Mouse (Mus musculus) CH12.LX (cell line): ENCODE results near the gene Car14. TPM values are rescaled to one million over a fixed set of nuclear protein-coding genes. Genes with fewer than 3 reads are reported as not detected.
"Not testable (repeated sequence)": the region's sequence is repeated elsewhere in the genome, so short reads cannot be mapped to it uniquely, and the experiment has no call there.

Experiments used
- DNase-seq: peaks from one replicate; pipeline ENCODE4 v3.0.0-alpha.2; 2013; ENCODE audit errors: extremely low read depth
- H3K27ac ChIP-seq: 2 replicates; pipeline ENCODE4 v1.5.1; 2012; ENCODE audit warnings: low read depth, mild to moderate bottlenecking, control low read depth, moderate library complexity; ENCODE audit not compliant: insufficient read depth
- H3K27me3 ChIP-seq: replicated peaks from 2 replicates; pipeline ENCODE3; 2012; ENCODE audit warnings: inconsistent platforms
- H3K36me3 ChIP-seq, 2 experiments: replicated peaks in 1 of 2; 2 replicates each; pipeline versions ENCODE3 to v1.6.1; 2012; ENCODE audit warnings: inconsistent platforms in 1 of 2, low read length in 1 of 2, mild to moderate bottlenecking in 1 of 2, mixed read lengths in 1 of 2, moderate library complexity in 1 of 2; ENCODE audit not compliant: control insufficient read depth in 1 of 2, insufficient read depth in 1 of 2
- H3K4me1 ChIP-seq, 2 experiments: 2 replicates each; pipeline ENCODE4 v1.6.1; 2012; ENCODE audit warnings: inconsistent platforms in 1 of 2, moderate library complexity in 1 of 2; ENCODE audit not compliant: insufficient read depth in 2 of 2, control insufficient read depth in 1 of 2
- H3K4me2 ChIP-seq: 2 replicates; pipeline ENCODE4 v1.6.1; 2012; ENCODE audit warnings: low read depth, mild to moderate bottlenecking, control low read depth; ENCODE audit not compliant: poor library complexity, insufficient read depth, severe bottlenecking
- H3K4me3 ChIP-seq, 3 experiments: fragments of 150-350 bp in 1 of 3; sonication (generic) in 1 of 3; replicated peaks in 1 of 3; 2 replicates each; pipeline versions ENCODE3 to v1.5.1; 2011 to 2012; ENCODE audit warnings: low read depth in 2 of 3, low read length in 2 of 3, mild to moderate bottlenecking in 2 of 3, moderate library complexity in 2 of 3, control low read depth in 1 of 3, improper control_type of control experiment in 1 of 3, inconsistent platforms in 1 of 3, mixed read lengths in 1 of 3; ENCODE audit not compliant: poor library complexity in 1 of 3
- H3K79me2 ChIP-seq: replicated peaks from 2 replicates; pipeline ENCODE4 v1.6.1; 2012; ENCODE audit warnings: mild to moderate bottlenecking, moderate library complexity; ENCODE audit not compliant: control insufficient read depth, poor library complexity, insufficient read depth, severe bottlenecking; ENCODE audit errors: extremely low read depth
- H3K9ac ChIP-seq: 2 replicates; pipeline ENCODE4 v1.6.1; 2012; ENCODE audit warnings: low read depth, mild to moderate bottlenecking, control low read depth, moderate library complexity; ENCODE audit not compliant: insufficient read depth
- H3K9me3 ChIP-seq: replicated peaks from 2 replicates; pipeline ENCODE3; 2012; ENCODE audit warnings: low read length, inconsistent platforms, mixed read lengths
- CHD1 ChIP-seq: IDR thresholded peaks from 2 replicates; pipeline ENCODE4 v1.6.1; 2012; ENCODE audit warnings: low read depth, low read length, improper control_type of control experiment, inconsistent platforms
- ELF1 ChIP-seq: IDR thresholded peaks from 2 replicates; pipeline ENCODE4 v1.6.1; 2014; ENCODE audit warnings: low read depth, mild to moderate bottlenecking, inconsistent platforms, low read length, improper control_type of control experiment
- EP300 ChIP-seq: IDR thresholded peaks from 2 replicates; pipeline ENCODE4 v1.6.1; 2011; ENCODE audit warnings: low read length, improper control_type of control experiment
- ETS1 ChIP-seq: conservative IDR thresholded peaks from 2 replicates; pipeline ENCODE4 v1.6.1; 2012; ENCODE audit warnings: low read depth, mild to moderate bottlenecking, inconsistent platforms, low read length, improper control_type of control experiment, moderate library complexity
- GABPA ChIP-seq: IDR thresholded peaks from 2 replicates; pipeline ENCODE4 v1.6.1; 2012; ENCODE audit warnings: low read depth, low read length, improper control_type of control experiment, inconsistent platforms; ENCODE audit not compliant: insufficient replicate concordance
- JUND ChIP-seq: conservative IDR thresholded peaks from 2 replicates; pipeline ENCODE4 v1.6.1; 2011; ENCODE audit warnings: low read depth, low read length, improper control_type of control experiment
- KAT2A ChIP-seq: IDR thresholded peaks from 2 replicates; pipeline ENCODE4 v1.6.1; 2012; ENCODE audit warnings: low read length, improper control_type of control experiment, inconsistent platforms; ENCODE audit not compliant: insufficient replicate concordance
- MAFK ChIP-seq: IDR thresholded peaks from 2 replicates; pipeline ENCODE4 v1.6.1; 2011; ENCODE audit warnings: low read length, improper control_type of control experiment; ENCODE audit not compliant: insufficient replicate concordance
- MAX ChIP-seq: IDR thresholded peaks from 2 replicates; pipeline ENCODE4 v1.6.1; 2011; ENCODE audit warnings: low read length, improper control_type of control experiment
- MAZ ChIP-seq: IDR thresholded peaks from 2 replicates; pipeline ENCODE4 v1.6.1; 2012; ENCODE audit warnings: low read depth, mild to moderate bottlenecking, inconsistent platforms, low read length, improper control_type of control experiment, moderate library complexity
- MEF2A ChIP-seq: IDR thresholded peaks from 2 replicates; pipeline ENCODE4 v1.6.1; 2014; ENCODE audit warnings: low read depth, mild to moderate bottlenecking, inconsistent platforms, low read length, improper control_type of control experiment, borderline replicate concordance
- MXI1 ChIP-seq: IDR thresholded peaks from 2 replicates; pipeline ENCODE4 v1.6.1; 2011; ENCODE audit warnings: mild to moderate bottlenecking, low read depth, low read length, improper control_type of control experiment
- MYC ChIP-seq: IDR thresholded peaks from 2 replicates; pipeline ENCODE4 v1.6.1; 2011; ENCODE audit warnings: low read depth, mild to moderate bottlenecking, improper control_type of control experiment, low read length
- RAD21 ChIP-seq: IDR thresholded peaks from 2 replicates; pipeline ENCODE4 v1.6.1; 2011; ENCODE audit warnings: low read depth, mild to moderate bottlenecking, low read length, improper control_type of control experiment, moderate library complexity
- RCOR1 ChIP-seq: conservative IDR thresholded peaks from 2 replicates; pipeline ENCODE4 v1.6.1; 2012; ENCODE audit warnings: low read depth, mild to moderate bottlenecking, inconsistent platforms, low read length, improper control_type of control experiment
- TCF12 ChIP-seq: IDR thresholded peaks from 2 replicates; pipeline ENCODE4 v1.6.1; 2014; ENCODE audit warnings: low read depth, mild to moderate bottlenecking, inconsistent platforms, low read length, improper control_type of control experiment
- ZMIZ1 ChIP-seq: IDR thresholded peaks from 2 replicates; pipeline ENCODE4 v1.6.1; 2012; ENCODE audit warnings: low read depth, mild to moderate bottlenecking, inconsistent platforms, low read length, improper control_type of control experiment
- dilution Hi-C: fragments of 300-500 bp; cut with MboI; formaldehyde crosslinking; loops from 2 replicates; pipeline ENCODE4 v1.14.3; 2020; ENCODE audit warnings: low sequenced_read_pairs; ENCODE audit not compliant: extremely low pct_unique_long_range_greater_than_20kb, extremely low pct_ligation_motif_present
- in situ Hi-C: fragments of 300-500 bp; cut with MboI; formaldehyde crosslinking; loops from 3 replicates; pipeline ENCODE4 v1.14.3; 2019; ENCODE audit warnings: low sequenced_read_pairs, low pct_ligation_motif_present, low pct_unique_long_range_greater_than_20kb, mixed read lengths
- polyA plus RNA-seq: library from polyadenylated mRNA; unstranded; fragments of >175 nt; gene quantifications from 2 replicates; pipeline ENCODE4 v1.2.1, GENCODE M21; 2012; ENCODE audit warnings: low read depth; ENCODE audit not compliant: insufficient read length
- total RNA-seq, 2 experiments: library from RNA; depleted of rRNA; stranded (reverse); fragments of 300-350 nt in 1 of 2; fragments of >200 nt in 1 of 2; gene quantifications; 2 replicates each; pipeline ENCODE4 v1.2.3; 2012 to 2014

The Car14 gene
- total and polyA plus RNA-seq, 3 experiments: 0.13 to 0.36 TPM; not detected in 1

GRCm38 (mm10) chr3:95925087-95925486 lies 20.6 kb upstream of the Car14 start:
- TF ChIP-seq ZMIZ1 (no peak), KAT2A (no peak), MXI1 (no peak), ETS1 (no peak), MYC (no peak), RAD21 (no peak), GABPA (no peak), EP300 (no peak), JUND (no peak), MEF2A (no peak), RCOR1 (no peak), CHD1 (no peak), MAX (no peak), ELF1 (no peak), MAZ (no peak)
- peaks cover 3 to 4% of the 10 kb centered on the region in 2 experiments for H3K4me1 ChIP-seq
- in situ Hi-C loops (no loop called here), dilution Hi-C loops (no loop called here)
- no peak for DNase-seq
- no peak overlapping the region for H3K9ac ChIP-seq
- no peak overlapping the region for H3K4me2 ChIP-seq
- H3K27ac ChIP-seq: no peak overlapping the region
- no peaks in the 10 kb centered on the region for H3K9me3 ChIP-seq
- no peak overlapping the region for H3K4me3 ChIP-seq
- H3K27me3 ChIP-seq: no peaks in the 10 kb centered on the region
- no peaks in the 10 kb centered on the region for H3K36me3 ChIP-seq
- peaks cover 9% of the 10 kb centered on the region for H3K79me2 ChIP-seq

- TF ChIP-seq TCF12 (no peak), ETS1 (no peak), MAX (no peak), MAFK (no peak)
- DNase-seq: no peak
- Histone ChIP-seq H3K27me3 (no peaks in the 10 kb centered on the region), H3K4me3 (no peak overlapping the region), H3K9ac (no peak overlapping the region), H3K36me3 (no peaks in the 10 kb centered on the region), H3K9me3 (no peaks in the 10 kb centered on the region), H3K27ac (no peak overlapping the region), H3K4me1 (peaks cover 3 to 4% of the 10 kb centered on the region in 2 experiments), H3K4me2 (no peak overlapping the region), H3K79me2 (no peaks in the 10 kb centered on the region; the same call in 1 of the 2 replicates)
- in situ Hi-C loops (no loop called here), dilution Hi-C loops (no loop called here)
These were observed 19.7 kb upstream of the Car14 start for GRCm38 (mm10) chr3:95924185-95924584.

- H3K27ac ChIP-seq, DNase-seq, H3K27me3 ChIP-seq, H3K4me1 ChIP-seq, H3K79me2 ChIP-seq, H3K9ac ChIP-seq, H3K4me2 ChIP-seq, dilution Hi-C loops, H3K4me3 ChIP-seq, in situ Hi-C loops, H3K36me3 ChIP-seq, H3K9me3 ChIP-seq: not testable (repeated sequence)
These were observed 18.9 kb upstream of the Car14 start for GRCm38 (mm10) chr3:95923429-95923828.

GRCm38 (mm10) chr3:95920532-95920931 lies 16.0 kb upstream of the Car14 start:
- H3K27me3 ChIP-seq, H3K4me2 ChIP-seq, H3K4me1 ChIP-seq, H3K9ac ChIP-seq, H3K9me3 ChIP-seq, dilution Hi-C loops, H3K27ac ChIP-seq, H3K79me2 ChIP-seq, in situ Hi-C loops, H3K4me3 ChIP-seq, H3K36me3 ChIP-seq, DNase-seq: not testable (repeated sequence)
